Mouse (Mus musculus): ENCODE data around the gene Fcmr.

The Fcmr gene

GRCm38 (mm10) chr1:130865541-130866221, at the start of gene Fcmr:
Gene Fcmr (plus strand): TSS chr1:130865669.
- DNase-seq (ENCODE audit: low read depth) = no peak

GRCm38 (mm10) chr1:130819737-130820136, 45.7 kb upstream of the Fcmr start:
- no peak for DNase-seq (ENCODE audit: low read depth)

- DNase-seq (ENCODE audit: low read depth) = no peak
Observed at GRCm38 (mm10) chr1:130820316-130821148, 44.9 kb upstream of the Fcmr start.

- DNase-seq (ENCODE audit: low read depth) = no peak
Observed at GRCm38 (mm10) chr1:130821149-130821471, 44.4 kb upstream of the Fcmr start.

- DNase-seq (ENCODE audit: low read depth) = no peak
Observed at GRCm38 (mm10) chr1:130821911-130822625, 43.4 kb upstream of the Fcmr start.

GRCm38 (mm10) chr1:130826448-130826847, 39.0 kb upstream of the Fcmr start, which contains the start of gene Pigr:
Gene Pigr (plus strand): TSS chr1:130826684.
- DNase-seq (ENCODE audit: low read depth) = no peak

- DNase-seq (ENCODE audit: low read depth) = no peak
Observed at GRCm38 (mm10) chr1:130828656-130829055, 36.8 kb upstream of the Fcmr start.

GRCm38 (mm10) chr1:130829906-130830830, 35.3 kb upstream of the Fcmr start:
- no peak for DNase-seq (ENCODE audit: low read depth)

GRCm38 (mm10) chr1:130832230-130833149, 33.0 kb upstream of the Fcmr start:
- no peak for DNase-seq (ENCODE audit: low read depth)

GRCm38 (mm10) chr1:130835161-130835936, 30.1 kb upstream of the Fcmr start:
- DNase-seq (ENCODE audit: low read depth) = no peak

- DNase-seq (ENCODE audit: low read depth) = peak; percentile 45
Observed at GRCm38 (mm10) chr1:130838288-130838687, 27.2 kb upstream of the Fcmr start.

- DNase-seq (ENCODE audit: low read depth) = no peak
Observed at GRCm38 (mm10) chr1:130840599-130841379, 24.7 kb upstream of the Fcmr start.

GRCm38 (mm10) chr1:130841621-130842020, 23.8 kb upstream of the Fcmr start:
- no peak for DNase-seq (ENCODE audit: low read depth)

GRCm38 (mm10) chr1:130844516-130844915, 21.0 kb upstream of the Fcmr start:
- DNase-seq (ENCODE audit: low read depth) = no peak

- no peak for DNase-seq (ENCODE audit: low read depth)
Observed at GRCm38 (mm10) chr1:130849530-130850214, 15.8 kb upstream of the Fcmr start.

- no peak for DNase-seq (ENCODE audit: low read depth)
Observed at GRCm38 (mm10) chr1:130850405-130850804, 15.1 kb upstream of the Fcmr start.

- DNase-seq (ENCODE audit: low read depth) = no peak
Observed at GRCm38 (mm10) chr1:130854819-130855218, 10.7 kb upstream of the Fcmr start.

- DNase-seq (ENCODE audit: low read depth) = no peak
Observed at GRCm38 (mm10) chr1:130855723-130856122, 9.7 kb upstream of the Fcmr start.

Measured in c-Kit-positive CD71-negative TER-119-negative erythroid progenitor cells, embryonic 14.5 days (primary cell).